Mouse (Mus musculus): ENCODE measurements around the gene Ankrd13b. TPM values are rescaled to one million over a fixed set of nuclear protein-coding genes. Genes with fewer than 3 reads are reported as not detected.
A peak's percentile ranks its signal among the peaks of the same experiment; 100 is the strongest.

The Ankrd13b gene
- total and polyA plus RNA-seq, 3 experiments, result 22.6 to 54.0 TPM; not detected in 1

DNA sequence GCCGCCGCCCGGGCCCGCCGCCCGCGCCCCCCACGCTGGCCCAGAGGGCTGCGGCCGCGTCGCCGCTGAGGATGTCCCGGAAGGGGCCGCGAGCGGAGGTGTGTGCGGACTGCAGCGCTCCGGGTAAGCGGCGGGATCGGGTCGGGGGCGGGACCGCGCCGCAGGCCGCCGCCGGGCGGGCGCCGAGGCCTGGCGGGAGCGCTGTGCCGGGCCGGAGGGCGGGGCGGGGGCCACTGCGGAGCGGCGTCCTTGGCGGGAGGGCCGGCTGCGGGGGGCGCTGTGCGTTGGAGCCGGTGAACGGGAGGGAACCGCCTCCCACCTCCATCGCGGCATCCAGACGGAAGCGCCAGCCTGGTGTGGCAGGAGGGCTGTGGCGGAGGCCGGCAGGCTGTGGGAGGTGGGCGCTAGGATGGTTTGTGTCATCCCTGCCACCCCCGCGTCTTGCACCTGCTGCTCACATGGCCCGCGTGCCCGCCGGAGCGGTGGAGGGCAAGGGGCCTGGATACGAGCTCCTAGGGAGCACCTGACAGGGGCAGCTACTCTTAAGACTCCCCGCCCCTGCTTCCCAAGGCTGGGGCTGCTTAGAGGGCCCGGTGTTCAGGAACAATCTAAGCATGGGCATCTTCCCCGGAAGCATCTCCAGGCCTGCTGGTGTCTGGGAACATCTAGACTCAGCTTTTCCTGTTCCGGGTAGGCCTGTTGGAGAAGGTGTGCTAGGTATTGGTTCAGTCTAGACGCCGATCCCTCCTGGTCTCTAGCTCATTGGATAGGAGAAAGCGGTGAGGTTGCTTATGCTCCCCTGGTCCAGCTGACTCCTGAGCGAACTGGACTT, 4.2 kb upstream of the Ankrd13b start, which contains the start of gene Git1:
TSS of gene Git1 (plus strand) at position 51 of the 832 bp plus-strand sequence.
- DNase-seq (ENCODE audit: low read depth, low spot score), result peak; percentile 77
- H3K27ac ChIP-seq (ENCODE audit: control insufficient read depth, low read depth, low read length), result peak within 1 kb of the TSS; percentile 96
- peak within 1 kb of the TSS; percentile 86 to 90 for H3K4me3 ChIP-seq (ENCODE audit: control insufficient read depth in 1 of 2, insufficient read depth in 1 of 2, low read depth in 2 of 2, low read length in 2 of 2)
- H3K9ac ChIP-seq (ENCODE audit: control insufficient read depth, low read depth, low read length, poor library complexity, severe bottlenecking), result peak within 1 kb of the TSS; percentile 93
- H3K79me2 ChIP-seq (ENCODE audit: control insufficient read depth, insufficient read depth, low read length, poor library complexity), result peaks cover 59% of the 10 kb centered on the region
- no peaks in the 10 kb centered on the region for H3K9me3 ChIP-seq (replicated peaks; ENCODE audit: insufficient read depth, low read length)
- peaks cover 2 to 22% of the 10 kb centered on the region in 2 experiments; a peak in 3 of 4 replicates for H3K4me1 ChIP-seq (ENCODE audit: control insufficient read depth in 1 of 2, insufficient read depth in 2 of 2, low read length in 2 of 2)
- no peaks in the 10 kb centered on the region for H3K27me3 ChIP-seq (ENCODE audit: control insufficient read depth in 1 of 2, insufficient read depth in 2 of 2, low read length in 2 of 2)
- TF ChIP-seq ELF1 (IDR thresholded peaks at IDR 0.05; ENCODE audit: low read depth, low read length) (peak; percentile 46; the same call in 1 of the 2 replicates), MAZ (IDR thresholded peaks at IDR 0.05; ENCODE audit: low read depth, low read length) (no peak; the same call in 1 of the 2 replicates), MEF2A (IDR thresholded peaks at IDR 0.05; ENCODE audit: extremely low read depth, insufficient replicate concordance, low read depth, low read length, poor library complexity, severe bottlenecking) (no peak), MYC (IDR thresholded peaks at IDR 0.05; ENCODE audit: low read depth, low read length) (0 out of 2 replicates have a peak, but pooled peaks have one; percentile 18), KAT2A (conservative IDR thresholded peaks at IDR 0.05; ENCODE audit: low read depth, low read length) (no peak), MXI1 (IDR thresholded peaks at IDR 0.05; ENCODE audit: low read depth, low read length) (peak; percentile 74), ZMIZ1 (IDR thresholded peaks at IDR 0.05; ENCODE audit: low read depth, low read length) (no peak), ZKSCAN1 (IDR thresholded peaks at IDR 0.05; ENCODE audit: low read depth, low read length) (no peak), GATA1 (IDR thresholded peaks at IDR 0.05; ENCODE audit: low read depth, low read length) (no peak), CTCF (IDR thresholded peaks at IDR 0.05 in 2 of 3, conservative IDR thresholded peaks at IDR 0.05 in 1 of 3; ENCODE audit: control insufficient read depth in 1 of 3, insufficient read depth in 1 of 3, low read depth in 2 of 3, low read length in 3 of 3, poor library complexity in 1 of 3, severe bottlenecking in 1 of 3) (peak in 2 of 3 experiments; percentile 1 to 43; a peak in 2 of 6 replicates), TBP (IDR thresholded peaks at IDR 0.05; ENCODE audit: low read depth, low read length) (0 out of 2 replicates have a peak, but pooled peaks have one; percentile 22), SIN3A (IDR thresholded peaks at IDR 0.05; ENCODE audit: low read length) (0 out of 2 replicates have a peak, but pooled peaks have one; percentile 29), POLR2A (IDR thresholded peaks at IDR 0.05; ENCODE audit: control insufficient read depth in 1 of 2, insufficient read depth in 1 of 2, low read depth in 1 of 2, low read length in 2 of 2, poor library complexity in 1 of 2) (no peak; a peak in 1 of 4 replicates), ZNF384 (IDR thresholded peaks at IDR 0.05; ENCODE audit: low read depth, low read length) (no peak), USF1 (IDR thresholded peaks at IDR 0.05; ENCODE audit: low read depth, low read length) (no peak), CHD1 (IDR thresholded peaks at IDR 0.05; ENCODE audit: low read depth, low read length) (no peak), POLR2AphosphoS2 (IDR thresholded peaks at IDR 0.05; ENCODE audit: low read length) (no peak), TAL1 (IDR thresholded peaks at IDR 0.05; ENCODE audit: low read length) (no peak)
- H3K36me3 ChIP-seq (ENCODE audit: control insufficient read depth in 1 of 2, insufficient read depth in 2 of 2, low read length in 2 of 2), result peaks cover 0 to 15% of the 10 kb centered on the region in 2 experiments; a peak in 2 of 4 replicates

- peak overlapping the region; percentile 93 for H3K9ac ChIP-seq (ENCODE audit: control insufficient read depth, low read depth, low read length, poor library complexity, severe bottlenecking)
- DNase-seq (ENCODE audit: low read depth, low spot score), result peak; percentile 97
- TF ChIP-seq ZNF384 (IDR thresholded peaks at IDR 0.05; ENCODE audit: low read depth, low read length) (no peak), MEF2A (IDR thresholded peaks at IDR 0.05; ENCODE audit: extremely low read depth, insufficient replicate concordance, low read depth, low read length, poor library complexity, severe bottlenecking) (peak; percentile 24; the same call in 1 of the 2 replicates), TBP (IDR thresholded peaks at IDR 0.05; ENCODE audit: low read depth, low read length) (peak; percentile 9; the same call in 1 of the 2 replicates), NELFE (IDR thresholded peaks at IDR 0.05; ENCODE audit: low read depth, low read length) (peak; percentile 88), USF1 (IDR thresholded peaks at IDR 0.05; ENCODE audit: low read depth, low read length) (no peak), KAT2A (conservative IDR thresholded peaks at IDR 0.05; ENCODE audit: low read depth, low read length) (no peak), JUND (IDR thresholded peaks at IDR 0.05; ENCODE audit: low read depth, low read length) (no peak), E2F4 (IDR thresholded peaks at IDR 0.05; ENCODE audit: borderline replicate concordance, low read depth, low read length) (no peak), GATA1 (IDR thresholded peaks at IDR 0.05; ENCODE audit: low read depth, low read length) (no peak), CHD1 (IDR thresholded peaks at IDR 0.05; ENCODE audit: low read depth, low read length) (peak; percentile 42; the same call in 1 of the 2 replicates), HCFC1 (IDR thresholded peaks at IDR 0.05; ENCODE audit: low read depth, low read length) (peak; percentile 76), USF2 (IDR thresholded peaks at IDR 0.05; ENCODE audit: borderline replicate concordance in 1 of 2, insufficient read depth in 1 of 2, low read depth in 1 of 2, low read length in 2 of 2) (no peak), MYB (IDR thresholded peaks at IDR 0.05; ENCODE audit: low read depth, low read length) (no peak), SIN3A (IDR thresholded peaks at IDR 0.05; ENCODE audit: low read length) (peak; percentile 53; the same call in 1 of the 2 replicates), TCF12 (IDR thresholded peaks at IDR 0.05; ENCODE audit: low read depth, low read length) (peak; percentile 44; the same call in 1 of the 2 replicates), NRF1 (IDR thresholded peaks at IDR 0.05; ENCODE audit: insufficient read depth, low read depth, low read length, poor library complexity, severe bottlenecking) (peak; percentile 69), MXI1 (IDR thresholded peaks at IDR 0.05; ENCODE audit: low read depth, low read length) (no peak)
Observed at GRCm38 (mm10) chr11:77492911-77493332, 3.4 kb upstream of the Ankrd13b start.

More at GRCm38 (mm10) chr11:77492911-77493332, 3.4 kb upstream of the Ankrd13b start:
- Histone ChIP-seq H3K27ac (ENCODE audit: control insufficient read depth, low read depth, low read length) (peak overlapping the region; percentile 96), H3K4me3 (ENCODE audit: control insufficient read depth in 1 of 2, insufficient read depth in 1 of 2, low read depth in 2 of 2, low read length in 2 of 2) (peak overlapping the region; percentile 86 to 90), H3K27me3 (ENCODE audit: control insufficient read depth in 1 of 2, insufficient read depth in 2 of 2, low read length in 2 of 2) (no peaks in the 10 kb centered on the region), H3K9me3 (replicated peaks; ENCODE audit: insufficient read depth, low read length) (no peaks in the 10 kb centered on the region), H3K79me2 (ENCODE audit: control insufficient read depth, insufficient read depth, low read length, poor library complexity) (peaks cover 60% of the 10 kb centered on the region), H3K4me1 (ENCODE audit: control insufficient read depth in 1 of 2, insufficient read depth in 2 of 2, low read length in 2 of 2) (peaks cover 2 to 30% of the 10 kb centered on the region in 2 experiments; a peak in 3 of 4 replicates), H3K36me3 (ENCODE audit: control insufficient read depth in 1 of 2, insufficient read depth in 2 of 2, low read length in 2 of 2) (peaks cover 0 to 22% of the 10 kb centered on the region in 2 experiments; a peak in 2 of 4 replicates)
